Mouse (Mus musculus): ENCODE data around the gene Ccdc148. TPM values are rescaled to one million over a fixed set of nuclear protein-coding genes. Genes with fewer than 3 reads are reported as not detected.

The Ccdc148 gene
- polyA plus RNA-seq, 1 experiment from 2014 or later: 0.73 TPM

- H3K4me1 ChIP-seq (replicated peaks): peaks cover 56% of the 10 kb centered on the region
- H3K9ac ChIP-seq: no peak overlapping the region
- 57% methylated on average over 5 of the region's 5 CpGs for WGBS
- peaks cover 5% of the 10 kb centered on the region; the same call in 1 of the 2 replicates for H3K36me3 ChIP-seq
- no peaks in the 10 kb centered on the region for H3K27me3 ChIP-seq (replicated peaks)
- H3K9me3 ChIP-seq (replicated peaks): no peaks in the 10 kb centered on the region
- H3K27ac ChIP-seq (ENCODE audit: poor library complexity, severe bottlenecking): no peak overlapping the region
- no peak for ATAC-seq (ENCODE audit: insufficient number of reproducible peaks, low FRiP score)
- H3K4me3 ChIP-seq: no peak overlapping the region
- H3K4me2 ChIP-seq: no peak overlapping the region
These were observed 32.6 kb upstream of the Ccdc148 start for GRCm38 (mm10) chr2:59193117-59193516.

- 85% methylated on average over 8 of the region's 8 CpGs for WGBS
- Histone ChIP-seq H3K4me3 (no peak overlapping the region), H3K9me3 (replicated peaks) (no peaks in the 10 kb centered on the region), H3K4me1 (replicated peaks) (peaks cover 50% of the 10 kb centered on the region), H3K9ac (no peak overlapping the region), H3K36me3 (peaks cover 18% of the 10 kb centered on the region), H3K27ac (ENCODE audit: poor library complexity, severe bottlenecking) (no peak overlapping the region), H3K27me3 (replicated peaks) (no peaks in the 10 kb centered on the region), H3K4me2 (no peak overlapping the region)
- no peak for ATAC-seq (ENCODE audit: insufficient number of reproducible peaks, low FRiP score)
These were observed 31.0 kb upstream of the Ccdc148 start for GRCm38 (mm10) chr2:59191466-59191865.

GRCm38 (mm10) chr2:59190186-59190585 lies 29.7 kb upstream of the Ccdc148 start:
- H3K36me3 ChIP-seq: peaks cover 18% of the 10 kb centered on the region
- H3K9me3 ChIP-seq (replicated peaks): no peaks in the 10 kb centered on the region
- no peak overlapping the region for H3K27ac ChIP-seq (ENCODE audit: poor library complexity, severe bottlenecking)
- H3K27me3 ChIP-seq (replicated peaks): no peaks in the 10 kb centered on the region
- no peak overlapping the region for H3K4me3 ChIP-seq
- H3K4me1 ChIP-seq (replicated peaks): peaks cover 49% of the 10 kb centered on the region
- ATAC-seq (ENCODE audit: insufficient number of reproducible peaks, low FRiP score): no peak
- no peak overlapping the region for H3K4me2 ChIP-seq
- no peak overlapping the region for H3K9ac ChIP-seq
- WGBS: 78% methylated on average over 10 of the region's 10 CpGs

- Histone ChIP-seq H3K9ac (no peak overlapping the region), H3K4me3 (no peak overlapping the region), H3K27ac (ENCODE audit: poor library complexity, severe bottlenecking) (no peak overlapping the region), H3K27me3 (replicated peaks) (no peaks in the 10 kb centered on the region), H3K4me2 (no peak overlapping the region), H3K36me3 (peaks cover 18% of the 10 kb centered on the region), H3K9me3 (replicated peaks) (no peaks in the 10 kb centered on the region), H3K4me1 (replicated peaks) (peaks cover 49% of the 10 kb centered on the region)
- ATAC-seq (ENCODE audit: insufficient number of reproducible peaks, low FRiP score): no peak
- 90% methylated on average over 5 of the region's 5 CpGs for WGBS
These were observed 29.2 kb upstream of the Ccdc148 start for GRCm38 (mm10) chr2:59189661-59190185.

GRCm38 (mm10) chr2:59188306-59188705 lies 27.8 kb upstream of the Ccdc148 start:
- H3K9me3 ChIP-seq (replicated peaks): no peaks in the 10 kb centered on the region
- H3K27ac ChIP-seq (ENCODE audit: poor library complexity, severe bottlenecking): no peak overlapping the region
- H3K36me3 ChIP-seq: peaks cover 18% of the 10 kb centered on the region
- 85% methylated on average over 8 of the region's 8 CpGs for WGBS
- H3K4me1 ChIP-seq (replicated peaks): peaks cover 45% of the 10 kb centered on the region
- no peak overlapping the region for H3K4me3 ChIP-seq
- no peak overlapping the region for H3K4me2 ChIP-seq
- no peak overlapping the region for H3K9ac ChIP-seq
- ATAC-seq (ENCODE audit: insufficient number of reproducible peaks, low FRiP score): no peak
- H3K27me3 ChIP-seq (replicated peaks): no peaks in the 10 kb centered on the region

GRCm38 (mm10) chr2:59186966-59187365 lies 26.5 kb upstream of the Ccdc148 start:
- Histone ChIP-seq H3K9me3 (replicated peaks) (no peaks in the 10 kb centered on the region), H3K27me3 (replicated peaks) (no peaks in the 10 kb centered on the region), H3K4me3 (no peak overlapping the region), H3K9ac (no peak overlapping the region), H3K36me3 (peaks cover 18% of the 10 kb centered on the region), H3K27ac (ENCODE audit: poor library complexity, severe bottlenecking) (no peak overlapping the region), H3K4me2 (no peak overlapping the region), H3K4me1 (replicated peaks) (peaks cover 37% of the 10 kb centered on the region)
- WGBS: 90% methylated on average over 6 of the region's 6 CpGs
- ATAC-seq (ENCODE audit: insufficient number of reproducible peaks, low FRiP score): no peak

DNA sequence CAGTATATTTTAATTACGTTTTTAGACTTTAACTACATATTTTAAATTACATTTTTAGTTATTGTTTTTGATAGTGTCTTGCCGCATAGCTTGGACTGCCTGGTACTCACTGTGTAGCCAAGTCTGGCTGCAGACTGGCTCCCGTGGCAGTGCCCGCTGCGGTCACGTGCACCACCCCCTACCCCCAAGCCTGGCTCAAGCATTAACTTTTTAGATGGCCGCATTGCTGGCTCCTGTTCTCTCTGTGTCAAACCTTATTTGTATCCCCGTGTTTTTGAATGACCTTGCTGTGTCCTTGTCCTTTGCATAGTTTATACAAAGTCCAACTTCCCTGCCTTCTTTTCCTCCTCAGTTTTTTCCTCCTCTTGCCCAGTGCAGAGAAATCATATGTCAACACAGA lies 25.6 kb upstream of the Ccdc148 start:
- H3K4me1 ChIP-seq (replicated peaks): peaks cover 31% of the 10 kb centered on the region
- peaks cover 18% of the 10 kb centered on the region for H3K36me3 ChIP-seq
- WGBS: 90% methylated on average over 8 of the region's 8 CpGs
- H3K27ac ChIP-seq (ENCODE audit: poor library complexity, severe bottlenecking): no peak overlapping the region
- H3K4me2 ChIP-seq: no peak overlapping the region
- no peaks in the 10 kb centered on the region for H3K9me3 ChIP-seq (replicated peaks)
- ATAC-seq (ENCODE audit: insufficient number of reproducible peaks, low FRiP score): no peak
- no peak overlapping the region for H3K4me3 ChIP-seq
- no peak overlapping the region for H3K9ac ChIP-seq
- no peaks in the 10 kb centered on the region for H3K27me3 ChIP-seq (replicated peaks)

GRCm38 (mm10) chr2:59184107-59185064 lies 23.9 kb upstream of the Ccdc148 start:
- Histone ChIP-seq H3K27me3 (replicated peaks) (no peaks in the 10 kb centered on the region), H3K4me1 (replicated peaks) (peaks cover 23% of the 10 kb centered on the region), H3K36me3 (peaks cover 18% of the 10 kb centered on the region), H3K9ac (no peak overlapping the region), H3K27ac (ENCODE audit: poor library complexity, severe bottlenecking) (no peak overlapping the region), H3K4me3 (no peak overlapping the region), H3K4me2 (no peak overlapping the region), H3K9me3 (replicated peaks) (no peaks in the 10 kb centered on the region)
- 90% methylated on average over 11 of the region's 11 CpGs for WGBS
- no peak for ATAC-seq (ENCODE audit: insufficient number of reproducible peaks, low FRiP score)

DNA sequence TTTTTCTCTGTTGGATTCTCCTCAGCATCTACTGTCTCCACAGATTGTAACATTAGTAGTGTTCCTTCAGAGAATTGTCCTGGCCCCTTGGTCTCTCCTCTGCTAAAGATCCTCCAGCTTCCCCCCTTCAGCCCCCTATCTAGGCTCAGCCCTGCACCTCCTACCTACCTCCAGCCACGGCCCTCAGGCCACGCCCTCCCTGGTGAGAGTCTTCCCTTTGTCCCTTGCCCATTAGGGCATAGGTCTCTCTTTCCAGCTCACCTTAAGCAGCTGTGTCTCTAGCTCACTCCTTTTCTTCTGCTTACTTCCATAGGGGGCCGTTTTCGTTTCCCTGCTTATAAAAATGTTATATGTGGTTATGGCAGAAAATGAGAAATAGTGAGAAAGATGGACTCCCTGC lies 23.1 kb upstream of the Ccdc148 start:
- H3K27me3 ChIP-seq (replicated peaks): no peaks in the 10 kb centered on the region
- H3K4me2 ChIP-seq: no peak overlapping the region
- H3K4me3 ChIP-seq: no peak overlapping the region
- peaks cover 17% of the 10 kb centered on the region for H3K36me3 ChIP-seq
- no peak overlapping the region for H3K9ac ChIP-seq
- H3K27ac ChIP-seq (ENCODE audit: poor library complexity, severe bottlenecking): no peak overlapping the region
- H3K9me3 ChIP-seq (replicated peaks): no peaks in the 10 kb centered on the region
- no peak for ATAC-seq (ENCODE audit: insufficient number of reproducible peaks, low FRiP score)
- H3K4me1 ChIP-seq (replicated peaks): peaks cover 28% of the 10 kb centered on the region
- 75% methylated on average over 4 of the region's 4 CpGs for WGBS

DNA sequence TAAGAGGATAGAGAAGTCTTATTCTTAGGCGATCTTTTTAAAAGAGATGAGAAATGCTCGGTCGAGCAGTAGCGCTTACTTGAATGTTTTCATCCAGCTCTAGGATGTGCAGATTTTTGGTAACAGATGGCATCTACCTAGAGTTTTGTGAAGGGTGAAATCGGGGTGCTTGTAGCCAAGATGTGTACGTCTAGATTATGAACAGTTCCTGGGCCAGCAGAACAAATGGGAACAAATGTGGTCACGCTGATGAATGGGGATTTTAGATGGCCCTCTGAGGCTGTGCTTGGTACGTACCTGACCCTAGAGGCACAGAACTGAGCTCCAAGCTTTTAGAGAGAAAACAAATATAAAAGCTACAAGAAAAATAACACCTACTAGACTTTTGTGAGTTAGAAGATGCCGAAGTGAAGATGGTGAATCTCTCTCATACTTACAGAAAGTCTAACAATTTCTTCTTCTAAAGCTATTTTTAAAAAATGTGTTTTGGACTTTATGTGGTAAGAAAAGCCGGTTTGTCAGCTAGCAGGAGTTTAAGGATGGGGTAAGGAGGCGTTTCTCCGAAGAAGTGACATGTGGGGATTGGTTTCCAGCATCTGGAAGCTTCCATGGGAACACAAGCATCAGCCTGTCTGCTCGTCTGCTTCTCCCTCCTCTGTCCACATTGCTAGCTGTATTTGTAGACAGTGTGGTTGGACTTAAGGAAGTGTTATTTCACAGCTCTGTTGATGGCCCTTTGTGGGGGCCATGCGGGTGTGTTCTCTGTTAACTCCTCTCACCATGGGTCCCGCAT lies 21.0 kb upstream of the Ccdc148 start:
- WGBS: 86% methylated on average over 15 of the region's 15 CpGs
- Histone ChIP-seq H3K4me3 (no peak overlapping the region), H3K9me3 (replicated peaks) (no peaks in the 10 kb centered on the region), H3K4me2 (no peak overlapping the region), H3K36me3 (no peaks in the 10 kb centered on the region), H3K4me1 (replicated peaks) (peaks cover 33% of the 10 kb centered on the region), H3K9ac (no peak overlapping the region), H3K27me3 (replicated peaks) (no peaks in the 10 kb centered on the region), H3K27ac (ENCODE audit: poor library complexity, severe bottlenecking) (no peak overlapping the region)
- ATAC-seq (ENCODE audit: insufficient number of reproducible peaks, low FRiP score): no peak

GRCm38 (mm10) chr2:59179487-59179886 lies 19.0 kb upstream of the Ccdc148 start:
- no peak overlapping the region for H3K27ac ChIP-seq (ENCODE audit: poor library complexity, severe bottlenecking)

More at GRCm38 (mm10) chr2:59179487-59179886, 19.0 kb upstream of the Ccdc148 start:
- ATAC-seq (ENCODE audit: insufficient number of reproducible peaks, low FRiP score): no peak
- no peak overlapping the region for H3K9ac ChIP-seq
- 47% methylated on average over 5 of the region's 5 CpGs for WGBS
- H3K4me2 ChIP-seq: no peak overlapping the region
- H3K4me3 ChIP-seq: no peak overlapping the region
- H3K9me3 ChIP-seq (replicated peaks): no peaks in the 10 kb centered on the region
- H3K36me3 ChIP-seq: no peaks in the 10 kb centered on the region
- H3K27me3 ChIP-seq (replicated peaks): no peaks in the 10 kb centered on the region
- H3K4me1 ChIP-seq (replicated peaks): peaks cover 28% of the 10 kb centered on the region

Measured in heart, embryonic 12.5 days (tissue).